Mouse (Mus musculus): ENCODE results near the gene 2410137M14Rik. TPM values are rescaled to one million over a fixed set of nuclear protein-coding genes. Genes with fewer than 3 reads are reported as not detected.

The 2410137M14Rik gene
- polyA plus RNA-seq, 1 experiment from 2014 or later, result not detected

DNA sequence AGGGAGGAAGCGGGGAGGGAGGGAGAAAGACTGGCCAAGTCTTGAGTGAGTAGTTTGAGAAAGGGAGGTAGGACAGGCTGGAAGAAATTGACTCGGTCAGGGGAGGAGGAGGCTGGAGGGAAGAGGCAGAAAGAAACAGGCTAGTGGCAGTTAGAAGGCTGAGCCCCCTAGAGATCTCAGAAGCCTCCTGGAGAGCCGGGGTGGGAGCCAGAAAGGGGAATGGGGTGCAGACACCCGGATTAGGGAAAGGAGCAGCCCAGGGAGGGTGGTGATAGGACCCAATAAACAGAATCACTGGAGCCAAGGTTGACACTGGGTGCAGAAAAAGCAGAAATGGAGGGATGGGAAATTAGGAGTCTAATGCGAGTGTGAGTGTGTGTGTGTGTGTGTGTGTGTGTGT lies 37.3 kb downstream of the 2410137M14Rik start:
- Histone ChIP-seq H3K27me3 (ENCODE audit: control insufficient read depth, insufficient read depth, low read length) (no peaks in the 10 kb centered on the region; the same call in 1 of the 2 replicates), H3K9ac (ENCODE audit: low read length) (peak overlapping the region; percentile 69; the same call in 1 of the 2 replicates), H3K36me3 (ENCODE audit: control insufficient read depth, insufficient read depth, low read length) (no peaks in the 10 kb centered on the region), H3K4me2 (replicated peaks; ENCODE audit: low read depth) (peak overlapping the region; percentile 73), H3K4me3 (ENCODE audit: low read depth, low read length) (peak overlapping the region; percentile 50), H3K9me3 (ENCODE audit: control insufficient read depth, low read length) (no peaks in the 10 kb centered on the region), H3K27ac (replicated peaks) (no peak overlapping the region), H3K4me1 (replicated peaks; ENCODE audit: control insufficient read depth, insufficient read depth) (no peaks in the 10 kb centered on the region)
- WGBS, result 21% methylated on average over 5 of the region's 5 CpGs
- TF ChIP-seq EP300 (optimal IDR thresholded peaks at IDR 0.05) (no peak), CTCF (IDR thresholded peaks at IDR 0.05; ENCODE audit: low read depth) (no peak)
- DNase-seq (ENCODE audit: low spot score) (no peak), ATAC-seq (ENCODE audit: low FRiP score, low TSS enrichment) (no peak)

DNA sequence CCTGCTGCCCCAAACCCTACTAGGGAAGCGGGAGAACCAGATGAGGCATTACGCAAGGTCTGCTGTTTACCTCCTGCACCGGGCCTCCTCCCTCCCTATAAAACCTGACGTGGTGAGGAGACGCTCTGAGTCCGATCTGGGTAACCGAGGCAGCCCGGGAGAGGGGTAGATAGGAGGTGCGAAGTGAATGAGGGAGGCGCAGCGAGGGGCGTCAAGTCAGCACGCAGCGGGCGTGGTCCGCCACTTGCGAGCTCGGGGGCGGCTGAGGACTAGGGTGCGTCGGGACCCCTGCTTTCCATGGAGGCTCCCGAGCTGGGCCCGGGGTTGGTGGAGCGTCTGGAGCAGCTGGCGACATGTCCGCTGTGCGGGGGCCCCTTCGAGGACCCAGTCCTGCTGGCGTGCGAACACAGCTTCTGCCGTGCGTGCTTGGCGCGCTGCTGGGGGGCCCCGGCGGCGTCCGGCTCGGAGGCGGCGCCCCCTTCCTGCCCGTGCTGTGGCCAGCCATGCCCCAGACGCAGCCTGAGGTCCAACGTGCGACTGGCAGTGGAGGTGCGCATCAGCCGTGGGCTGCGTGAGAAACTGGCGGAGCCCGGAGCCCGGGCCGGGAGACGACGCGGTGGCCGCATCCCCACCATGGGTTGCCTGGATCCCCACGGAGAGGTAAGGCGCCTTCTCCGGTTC lies 38.1 kb downstream of the 2410137M14Rik start, which contains the start of gene Rnf39:
Gene Rnf39, plus strand, starts transcription at position 128 of the 681 bp plus-strand sequence.
- peak within 1 kb of the TSS; percentile 69 for H3K9ac ChIP-seq (ENCODE audit: low read length)
- no peaks in the 10 kb centered on the region for H3K4me1 ChIP-seq (replicated peaks; ENCODE audit: control insufficient read depth, insufficient read depth)
- no peaks in the 10 kb centered on the region for H3K36me3 ChIP-seq (ENCODE audit: control insufficient read depth, insufficient read depth, low read length)
- H3K4me3 ChIP-seq (ENCODE audit: low read depth, low read length), result peak within 1 kb of the TSS; percentile 50
- WGBS, result 2% methylated on average over 56 of the region's 59 CpGs
- H3K9me3 ChIP-seq (ENCODE audit: control insufficient read depth, low read length), result no peaks in the 10 kb centered on the region
- peak within 1 kb of the TSS; percentile 67 for H3K27ac ChIP-seq (replicated peaks)
- ATAC-seq (ENCODE audit: low FRiP score, low TSS enrichment) (peak; percentile 75), DNase-seq (ENCODE audit: low spot score) (peak; percentile 57)
- peak within 1 kb of the TSS; percentile 73 for H3K4me2 ChIP-seq (replicated peaks; ENCODE audit: low read depth)
- TF ChIP-seq EP300 (optimal IDR thresholded peaks at IDR 0.05) (no peak), CTCF (IDR thresholded peaks at IDR 0.05; ENCODE audit: low read depth) (no peak)
- H3K27me3 ChIP-seq (ENCODE audit: control insufficient read depth, insufficient read depth, low read length), result no peaks in the 10 kb centered on the region; the same call in 1 of the 2 replicates

DNA sequence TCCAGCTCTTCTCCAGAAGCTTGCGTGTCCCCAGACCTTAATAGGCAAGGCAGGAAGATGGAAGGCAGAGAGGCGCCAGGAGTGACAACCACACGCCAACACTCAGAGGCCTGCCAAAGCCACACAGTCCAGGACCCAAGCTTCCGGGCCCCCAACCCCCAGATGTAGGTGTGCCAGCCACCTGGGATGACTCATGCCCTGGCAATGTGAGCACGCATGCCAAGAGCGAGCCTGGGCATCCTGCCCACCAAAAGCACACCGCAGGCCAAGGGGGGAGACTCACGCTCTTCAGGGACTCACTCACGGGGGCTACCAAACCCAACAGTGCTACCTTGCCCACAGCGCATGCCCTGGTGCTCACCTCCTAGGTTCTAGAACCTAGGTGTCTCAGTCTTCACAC lies 38.6 kb downstream of the 2410137M14Rik start:
- no peaks in the 10 kb centered on the region for H3K9me3 ChIP-seq (ENCODE audit: control insufficient read depth, low read length)
- DNase-seq (ENCODE audit: low spot score), result peak; percentile 67
- H3K4me1 ChIP-seq (replicated peaks; ENCODE audit: control insufficient read depth, insufficient read depth), result no peaks in the 10 kb centered on the region
- no peak for TF ChIP-seq EP300 (optimal IDR thresholded peaks at IDR 0.05)
- TF ChIP-seq CTCF (IDR thresholded peaks at IDR 0.05; ENCODE audit: low read depth), result no peak
- no peaks in the 10 kb centered on the region; the same call in 1 of the 2 replicates for H3K27me3 ChIP-seq (ENCODE audit: control insufficient read depth, insufficient read depth, low read length)
- H3K4me2 ChIP-seq (replicated peaks; ENCODE audit: low read depth), result peak overlapping the region; percentile 73
- peak; percentile 87 for ATAC-seq (ENCODE audit: low FRiP score, low TSS enrichment)
- peak overlapping the region; percentile 65 for H3K27ac ChIP-seq (replicated peaks)
- 33% methylated on average over 9 of the region's 10 CpGs for WGBS
- no peaks in the 10 kb centered on the region for H3K36me3 ChIP-seq (ENCODE audit: control insufficient read depth, insufficient read depth, low read length)
- peak overlapping the region; percentile 69 for H3K9ac ChIP-seq (ENCODE audit: low read length)
- peak overlapping the region; percentile 50 for H3K4me3 ChIP-seq (ENCODE audit: low read depth, low read length)

DNA sequence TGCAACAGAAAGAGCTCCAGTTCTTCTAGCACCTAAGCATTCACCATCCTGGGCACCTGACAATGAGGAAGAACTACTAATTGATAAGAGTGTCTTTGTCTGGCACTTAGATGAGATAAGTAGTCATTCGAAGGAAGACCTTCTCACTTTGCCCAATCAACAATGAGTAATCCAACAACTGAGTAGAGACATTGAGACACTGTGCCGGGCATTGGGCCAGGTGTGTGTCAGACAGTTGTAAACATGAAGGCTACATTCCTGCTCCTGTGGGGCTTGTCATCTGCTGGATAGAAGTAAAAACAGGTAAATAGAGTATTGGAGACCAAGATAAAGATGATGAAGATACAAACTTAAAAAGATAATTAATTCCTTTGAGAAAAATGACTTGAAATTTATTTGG lies 43.0 kb downstream of the 2410137M14Rik start:
- ATAC-seq (ENCODE audit: low FRiP score, low TSS enrichment) (no peak), DNase-seq (ENCODE audit: low spot score) (no peak)
- Histone ChIP-seq H3K27ac (replicated peaks) (no peak overlapping the region), H3K9ac (ENCODE audit: low read length) (no peak overlapping the region), H3K4me1 (replicated peaks; ENCODE audit: control insufficient read depth, insufficient read depth) (no peaks in the 10 kb centered on the region), H3K4me2 (replicated peaks; ENCODE audit: low read depth) (no peak overlapping the region), H3K9me3 (ENCODE audit: control insufficient read depth, low read length) (no peaks in the 10 kb centered on the region), H3K4me3 (ENCODE audit: low read depth, low read length) (no peak overlapping the region), H3K27me3 (ENCODE audit: control insufficient read depth, insufficient read depth, low read length) (no peaks in the 10 kb centered on the region), H3K36me3 (ENCODE audit: control insufficient read depth, insufficient read depth, low read length) (no peaks in the 10 kb centered on the region)
- TF ChIP-seq EP300 (optimal IDR thresholded peaks at IDR 0.05) (no peak), CTCF (IDR thresholded peaks at IDR 0.05; ENCODE audit: low read depth) (no peak)
- 62% methylated on average over 2 of the region's 2 CpGs for WGBS

DNA sequence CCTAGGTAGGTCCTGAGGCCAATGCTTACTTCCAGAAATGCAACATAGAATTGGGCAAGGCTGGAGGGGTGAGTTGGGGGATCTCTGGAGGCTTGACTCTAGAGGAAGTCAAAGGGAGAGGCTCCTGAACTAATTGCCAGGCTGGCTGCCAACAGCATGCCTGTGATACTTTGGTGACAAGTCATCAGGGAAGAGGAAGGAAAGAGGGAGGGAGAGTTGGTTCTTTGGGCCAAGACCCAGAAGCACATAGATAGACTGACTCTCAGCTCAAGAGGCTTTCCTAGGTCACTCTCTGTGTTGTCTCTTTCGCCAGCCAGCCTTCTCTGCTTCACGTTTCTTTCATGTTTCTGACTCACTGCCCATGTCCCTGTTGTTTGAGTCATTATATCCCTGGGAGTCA lies 49.2 kb downstream of the 2410137M14Rik start:
- Histone ChIP-seq H3K27ac (replicated peaks) (no peak overlapping the region), H3K9ac (ENCODE audit: low read length) (no peak overlapping the region), H3K9me3 (ENCODE audit: control insufficient read depth, low read length) (no peaks in the 10 kb centered on the region), H3K4me2 (replicated peaks; ENCODE audit: low read depth) (no peak overlapping the region), H3K27me3 (ENCODE audit: control insufficient read depth, insufficient read depth, low read length) (no peaks in the 10 kb centered on the region), H3K4me1 (replicated peaks; ENCODE audit: control insufficient read depth, insufficient read depth) (no peaks in the 10 kb centered on the region), H3K36me3 (ENCODE audit: control insufficient read depth, insufficient read depth, low read length) (no peaks in the 10 kb centered on the region), H3K4me3 (ENCODE audit: low read depth, low read length) (no peak overlapping the region)
- WGBS, result 42% methylated on average over 2 of the region's 2 CpGs
- TF ChIP-seq EP300 (optimal IDR thresholded peaks at IDR 0.05) (no peak), CTCF (IDR thresholded peaks at IDR 0.05; ENCODE audit: low read depth) (no peak)
- no peak for ATAC-seq (ENCODE audit: low FRiP score, low TSS enrichment)
- DNase-seq (ENCODE audit: low spot score), result no peak

DNA sequence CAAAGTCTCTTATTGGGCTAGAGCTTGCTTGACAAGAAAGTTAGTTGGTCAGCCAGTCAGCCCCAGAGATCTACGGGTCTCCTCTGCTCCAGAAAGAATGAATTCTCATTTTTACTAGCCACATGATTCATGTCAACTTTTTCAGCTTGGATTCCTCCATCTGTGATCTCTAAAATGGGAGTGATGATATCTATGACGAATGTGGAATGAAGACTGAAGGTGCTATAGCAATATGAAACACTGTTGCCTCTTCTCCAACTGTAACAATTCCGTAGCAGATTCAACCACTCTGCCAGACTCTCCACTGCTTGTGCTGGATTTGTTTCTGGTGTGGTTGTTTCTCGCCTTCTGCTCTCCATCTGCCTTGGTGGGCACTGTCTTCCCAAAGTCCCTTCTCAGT lies 49.9 kb downstream of the 2410137M14Rik start:
- no peak for ATAC-seq (ENCODE audit: low FRiP score, low TSS enrichment)
- Histone ChIP-seq H3K4me1 (replicated peaks; ENCODE audit: control insufficient read depth, insufficient read depth) (no peaks in the 10 kb centered on the region), H3K9me3 (ENCODE audit: control insufficient read depth, low read length) (no peaks in the 10 kb centered on the region), H3K9ac (ENCODE audit: low read length) (no peak overlapping the region), H3K4me2 (replicated peaks; ENCODE audit: low read depth) (no peak overlapping the region), H3K27me3 (ENCODE audit: control insufficient read depth, insufficient read depth, low read length) (no peaks in the 10 kb centered on the region), H3K27ac (replicated peaks) (no peak overlapping the region), H3K36me3 (ENCODE audit: control insufficient read depth, insufficient read depth, low read length) (no peaks in the 10 kb centered on the region), H3K4me3 (ENCODE audit: low read depth, low read length) (no peak overlapping the region)
- no peak for DNase-seq (ENCODE audit: low spot score)
- 73% methylated on average over 4 of the region's 4 CpGs for WGBS
- no peak for TF ChIP-seq CTCF (IDR thresholded peaks at IDR 0.05; ENCODE audit: low read depth)
- TF ChIP-seq EP300 (optimal IDR thresholded peaks at IDR 0.05), result no peak

Data from stomach, postnatal 0 days (tissue).